Mouse (Mus musculus) heart, adult 2 months (tissue): ENCODE measurements around the gene Dusp2. TPM values are rescaled to one million over a fixed set of nuclear protein-coding genes. Genes with fewer than 3 reads are reported as not detected.

Source experiments
- DNase-seq, 2 experiments: peaks; one replicate each; pipeline ENCODE4 v3.0.0; 2021
- H3K27ac ChIP-seq: fragments of 200-600 bp; 2 replicates; pipeline ENCODE4 v1.8.1; 2022
- H3K27me3 ChIP-seq: fragments of 200-500 bp; 2 replicates; pipeline ENCODE4 v1.6.1; 2012; ENCODE audit warnings: mild to moderate bottlenecking, low read length, inconsistent platforms, mixed read lengths; ENCODE audit not compliant: control insufficient read depth, insufficient read depth
- H3K36me3 ChIP-seq: fragments of 200-500 bp; 2 replicates; pipeline ENCODE4 v1.6.1; 2012; ENCODE audit warnings: low read length, inconsistent platforms; ENCODE audit not compliant: control insufficient read depth, insufficient read depth
- H3K4me1 ChIP-seq: fragments of 200-500 bp; 2 replicates; pipeline ENCODE4 v1.6.1; 2011; ENCODE audit warnings: low read length; ENCODE audit not compliant: control insufficient read depth, insufficient read depth
- H3K4me3 ChIP-seq: fragments of 200-600 bp; 2 replicates; pipeline ENCODE4 v1.8.1; 2022
- H3K79me2 ChIP-seq: fragments of 200-500 bp; replicated peaks from 2 replicates; pipeline ENCODE4 v1.6.1; 2012; ENCODE audit warnings: mild to moderate bottlenecking, inconsistent platforms, low read length, moderate library complexity, mixed read lengths; ENCODE audit not compliant: control insufficient read depth, insufficient read depth
- H3K9ac ChIP-seq: fragments of 200-500 bp; 2 replicates; pipeline ENCODE4 v1.6.1; 2012; ENCODE audit warnings: low read depth, mild to moderate bottlenecking, control low read depth, inconsistent platforms, low read length, mixed read lengths
- CTCF ChIP-seq: fragments of 200-600 bp; IDR thresholded peaks from 2 replicates; pipeline ENCODE4 v1.8.1; 2022; ENCODE audit warnings: antibody characterized with exemption, mild to moderate bottlenecking, moderate library complexity
- EP300 ChIP-seq: fragments of 200-500 bp; IDR thresholded peaks from 2 replicates; pipeline ENCODE4 v1.6.1; 2011; ENCODE audit warnings: low read depth, low read length, control low read depth; ENCODE audit not compliant: insufficient read depth
- POLR2A ChIP-seq: fragments of 200-500 bp; IDR thresholded peaks from 2 replicates; pipeline ENCODE4 v1.6.1; 2011; ENCODE audit warnings: mild to moderate bottlenecking, low read depth, low read length, control low read depth; ENCODE audit not compliant: insufficient read depth
- WGBS: fragments of 180-500 bp; shearing (Covaris S2); methylation state at CpG from one replicate; pipeline ENCODE4 v1.1.7; 2018; 5-methylcytosine and 5-hydroxymethylcytosine counted together
- intact Hi-C: fragments of 180-260 bp; cut with DNase I; formaldehyde crosslinking; loops from one replicate; pipeline ENCODE4 v1.15.1; 2025
- polyA plus RNA-seq: library from polyadenylated mRNA; depleted of rRNA; stranded (reverse); fragments of >200 nt; gene quantifications from 2 replicates; pipeline ENCODE4 v1.2.3, GENCODE M21; 2012
- total RNA-seq, 2 experiments: library from RNA; stranded (reverse); gene quantifications; 2 replicates each; pipeline ENCODE4 v1.2.3; 2021

Dusp2 gene
- total and polyA plus RNA-seq, 3 experiments, result 0.44 to 1.1 (median 0.45) TPM

DNA sequence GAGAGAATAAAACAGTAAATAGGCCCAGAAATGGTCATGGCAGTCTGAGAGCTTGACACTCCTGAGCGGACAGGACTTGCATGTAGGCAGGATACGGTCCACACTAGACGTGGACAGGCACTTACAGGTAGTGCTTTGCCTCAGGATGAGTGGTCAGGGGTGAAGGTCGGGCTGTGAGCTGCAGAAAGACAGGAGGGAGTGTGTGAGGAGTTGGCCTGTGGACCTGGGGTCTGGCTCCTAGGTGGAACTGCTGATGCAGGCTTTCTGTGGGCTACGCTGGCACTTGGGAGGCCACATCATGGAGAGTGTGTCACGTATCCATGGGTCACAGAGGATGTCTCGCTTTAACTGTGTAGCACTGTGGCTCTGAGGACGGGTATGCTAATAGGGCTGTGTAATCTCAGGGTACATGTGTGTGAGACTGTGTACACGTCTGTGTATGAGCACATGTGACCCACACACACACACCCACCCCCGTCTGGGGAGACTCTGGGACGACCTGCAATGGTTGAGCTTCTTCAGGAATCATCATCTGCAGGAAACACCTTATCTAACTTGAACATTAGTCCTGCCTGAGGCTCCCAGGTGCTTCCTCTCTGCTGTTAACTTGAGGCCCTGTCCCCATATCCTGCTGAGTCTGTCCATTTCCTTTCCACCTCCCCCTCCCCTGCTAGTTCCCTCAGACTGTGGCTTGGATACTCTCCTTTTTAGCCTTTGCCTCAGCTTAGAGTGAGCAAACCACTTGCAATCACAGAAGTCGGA lies 7.7 kb upstream of the Dusp2 start:
- Histone ChIP-seq H3K4me1 (peaks cover 2% of the 10 kb centered on the region), H3K4me3 (no peak overlapping the region), H3K27me3 (no peaks in the 10 kb centered on the region), H3K9ac (no peak overlapping the region), H3K27ac (no peak overlapping the region), H3K36me3 (no peaks in the 10 kb centered on the region), H3K79me2 (no peaks in the 10 kb centered on the region)
- intact Hi-C loops, result no loop called here
- 58% methylated on average over 12 of the region's 12 CpGs for whole genome bisulfite sequencing
- TF ChIP-seq EP300 (no peak), POLR2A (no peak), CTCF (no peak)
- no peak for DNase-seq

DNA sequence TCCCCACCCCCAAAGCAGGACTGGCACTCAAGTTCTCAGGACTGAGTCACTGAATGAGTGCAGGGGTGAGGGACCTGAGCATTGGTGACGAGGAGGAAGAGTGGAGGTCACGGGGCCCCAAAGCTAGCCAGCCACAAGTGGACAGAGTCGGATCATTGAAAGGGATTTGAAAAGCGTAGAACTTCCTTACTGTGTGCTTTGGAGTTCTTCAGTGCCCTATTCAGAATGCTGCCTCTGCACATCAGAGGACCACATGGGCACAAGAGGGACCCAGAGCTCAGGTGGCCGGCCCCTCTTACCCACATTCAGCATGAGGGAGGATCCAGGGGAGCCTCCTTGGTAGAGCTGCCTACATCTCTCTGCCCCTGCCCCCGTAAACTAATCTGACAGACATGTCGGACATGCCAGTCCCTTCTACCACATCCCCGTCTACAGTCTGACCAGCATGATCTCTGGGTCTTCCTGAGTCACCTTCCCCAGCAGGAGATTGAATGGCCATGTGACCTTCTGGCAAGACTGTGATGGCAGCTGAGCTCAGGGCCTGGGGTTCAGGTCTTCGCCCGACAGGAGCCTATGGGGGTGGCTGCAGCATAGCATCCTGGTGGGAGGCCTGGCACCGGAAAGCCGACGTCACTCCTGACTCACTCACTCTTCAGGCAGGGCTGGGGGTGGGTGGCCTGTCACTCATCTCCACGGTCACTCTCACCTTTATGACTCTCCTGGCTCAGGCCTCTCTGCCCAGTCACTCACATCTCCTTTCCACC lies 3.0 kb upstream of the Dusp2 start:
- peaks cover 2% of the 10 kb centered on the region for H3K4me1 ChIP-seq
- no peaks in the 10 kb centered on the region for H3K36me3 ChIP-seq
- H3K79me2 ChIP-seq, result no peaks in the 10 kb centered on the region
- no peaks in the 10 kb centered on the region for H3K27me3 ChIP-seq
- intact Hi-C loops, result no loop called here
- WGBS, result 78% methylated on average over 14 of the region's 14 CpGs
- no peak overlapping the region for H3K9ac ChIP-seq
- no peak overlapping the region for H3K4me3 ChIP-seq
- no peak for DNase-seq
- TF ChIP-seq POLR2A, result no peak
- no peak for TF ChIP-seq EP300
- no peak for TF ChIP-seq CTCF
- H3K27ac ChIP-seq, result no peak overlapping the region

DNA sequence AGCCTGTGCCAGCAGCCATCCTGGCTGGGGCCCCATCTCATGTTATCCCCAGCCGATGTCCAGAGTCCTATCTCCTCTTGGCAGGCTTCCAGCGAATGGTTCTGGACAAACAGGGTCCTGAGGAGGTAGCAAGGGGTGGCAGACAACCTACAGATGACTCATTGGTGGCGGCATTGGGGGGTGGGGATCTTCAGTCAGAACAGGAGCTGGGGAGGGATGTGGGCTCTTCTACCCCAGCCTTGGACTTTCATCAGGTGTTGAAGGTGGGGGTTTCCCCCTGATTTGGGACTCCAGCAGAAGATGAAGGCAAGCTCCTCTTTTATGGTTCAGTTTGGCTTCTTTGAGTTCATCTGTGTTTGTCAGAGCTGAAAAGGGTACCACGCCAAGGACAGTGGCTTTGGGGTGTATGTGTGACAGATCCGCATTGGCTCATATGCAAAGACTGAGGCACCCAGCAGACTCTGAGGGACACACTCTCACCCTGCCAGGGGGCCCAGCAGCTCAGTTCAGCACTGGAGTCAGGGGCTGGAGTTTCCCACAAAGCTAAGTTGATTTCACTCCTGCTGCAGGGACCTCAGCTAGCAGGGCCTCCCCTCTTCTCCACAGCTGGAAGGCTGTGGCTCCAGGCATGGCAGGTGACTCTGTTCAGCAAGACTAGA lies 1.9 kb upstream of the Dusp2 start:
- Histone ChIP-seq H3K36me3 (no peaks in the 10 kb centered on the region), H3K4me3 (no peak overlapping the region), H3K9ac (no peak overlapping the region), H3K79me2 (no peaks in the 10 kb centered on the region), H3K4me1 (no peaks in the 10 kb centered on the region; the same call in 1 of the 2 replicates), H3K27ac (no peak overlapping the region), H3K27me3 (no peaks in the 10 kb centered on the region)
- intact Hi-C loops, result no loop called here
- 65% methylated on average over 5 of the region's 5 CpGs for WGBS
- DNase-seq, result no peak
- no peak for TF ChIP-seq POLR2A
- no peak for TF ChIP-seq EP300
- no peak for TF ChIP-seq CTCF

DNA sequence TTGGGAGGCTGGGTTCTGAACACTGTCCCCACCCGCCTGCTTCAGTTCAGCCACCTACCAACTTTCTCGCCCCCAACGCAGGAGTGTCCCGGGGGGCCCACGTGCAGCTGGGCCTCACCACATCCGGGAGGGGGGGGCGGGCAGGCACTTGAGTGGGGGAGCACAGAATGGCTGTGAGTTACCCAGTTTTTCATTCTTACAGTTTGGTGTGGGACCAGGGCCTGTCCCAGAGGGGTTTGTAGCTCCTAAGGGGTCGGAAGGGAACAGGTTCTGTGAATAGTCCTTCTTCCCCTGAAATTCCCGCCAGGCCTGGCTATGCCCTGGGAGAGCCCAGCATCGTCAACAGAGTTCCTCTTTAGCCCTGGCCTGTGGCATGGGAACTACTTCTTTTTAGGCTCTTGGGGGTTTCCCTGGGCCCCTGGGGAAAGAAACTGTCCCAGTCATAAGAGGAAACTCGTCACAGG lies 849 bp upstream of the Dusp2 start:
- Histone ChIP-seq H3K79me2 (no peaks in the 10 kb centered on the region), H3K4me3 (no peak overlapping the region), H3K27me3 (no peaks in the 10 kb centered on the region), H3K9ac (no peak overlapping the region), H3K27ac (no peak overlapping the region), H3K4me1 (no peaks in the 10 kb centered on the region; the same call in 1 of the 2 replicates), H3K36me3 (no peaks in the 10 kb centered on the region)
- intact Hi-C loops, result loop anchor here (5.0 kb wide), 1 partner anchor 88 kb away; the partner anchor contains the start of genes Ciao1 and Tmem127
- TF ChIP-seq EP300 (no peak), POLR2A (no peak), CTCF (no peak)
- peak in 1 of 2 experiments; percentile 63 for DNase-seq
- WGBS, result 52% methylated on average over 11 of the region's 11 CpGs

DNA sequence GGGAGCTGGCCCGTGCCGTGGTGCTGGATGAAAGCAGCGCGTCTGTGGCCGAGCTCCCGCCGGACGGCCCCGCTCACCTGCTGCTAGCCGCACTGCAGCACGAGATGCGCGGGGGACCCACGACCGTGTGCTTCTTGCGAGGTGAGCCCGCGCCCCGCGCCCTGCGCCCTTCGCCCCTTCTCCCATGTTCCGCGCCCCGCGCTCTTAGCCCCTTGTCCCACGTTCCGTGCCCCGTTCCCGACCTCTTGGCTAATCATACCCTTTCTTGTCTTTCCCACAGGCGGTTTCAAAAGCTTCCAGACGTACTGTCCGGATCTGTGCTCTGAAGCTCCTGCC lies 506 bp downstream of the Dusp2 start:
- no peaks in the 10 kb centered on the region for H3K36me3 ChIP-seq
- no peaks in the 10 kb centered on the region for H3K79me2 ChIP-seq
- H3K4me3 ChIP-seq, result peak overlapping the region; percentile 69
- H3K4me1 ChIP-seq, result no peaks in the 10 kb centered on the region; the same call in 1 of the 2 replicates
- no peak for TF ChIP-seq CTCF
- no peak for TF ChIP-seq EP300
- no peak for TF ChIP-seq POLR2A
- intact Hi-C loops, result loop anchor here (5.0 kb wide), 1 partner anchor 89 kb away; the partner anchor contains the start of genes Ciao1 and Tmem127
- peak overlapping the region; percentile 59 for H3K9ac ChIP-seq
- 3% methylated on average over 33 of the region's 33 CpGs for WGBS
- no peak overlapping the region for H3K27ac ChIP-seq
- H3K27me3 ChIP-seq, result no peaks in the 10 kb centered on the region
- DNase-seq, result no peak
